Mouse (Mus musculus): Measurements from ENCODE around the gene Ano9.

Ano9 gene

GRCm38 (mm10) chr7:141117636-141118035 is at the start of gene Ano9:
Ano9 (minus strand) TSS chr7:141117806.
- DNase-seq (ENCODE audit: low spot score in 2 of 2): no peak

GRCm38 (mm10) chr7:141164850-141165249 is 47.2 kb upstream of the Ano9 start:
- DNase-seq (ENCODE audit: low spot score in 2 of 2): no peak

- no peak for DNase-seq (ENCODE audit: low spot score in 2 of 2)
These were observed 46.8 kb upstream of the Ano9 start for GRCm38 (mm10) chr7:141164397-141164796.

GRCm38 (mm10) chr7:141155362-141155761 is 37.8 kb upstream of the Ano9 start:
- DNase-seq (ENCODE audit: low spot score in 2 of 2): peak in 1 of 2 experiments; percentile 64

GRCm38 (mm10) chr7:141148639-141149038 is 31.0 kb upstream of the Ano9 start:
- DNase-seq (ENCODE audit: low spot score in 2 of 2): no peak

GRCm38 (mm10) chr7:141147044-141147443 is 29.4 kb upstream of the Ano9 start:
- peak; percentile 43 to 61 for DNase-seq (ENCODE audit: low spot score in 2 of 2)

GRCm38 (mm10) chr7:141146043-141146595 is 28.5 kb upstream of the Ano9 start:
- peak in 1 of 2 experiments; percentile 63 for DNase-seq (ENCODE audit: low spot score in 2 of 2)

GRCm38 (mm10) chr7:141145403-141145802 is 27.8 kb upstream of the Ano9 start:
- DNase-seq (ENCODE audit: low spot score in 2 of 2): no peak

- no peak for DNase-seq (ENCODE audit: low spot score in 2 of 2)
These were observed 27.0 kb upstream of the Ano9 start for GRCm38 (mm10) chr7:141144650-141145049.

GRCm38 (mm10) chr7:141143861-141144260 is 26.3 kb upstream of the Ano9 start:
- DNase-seq (ENCODE audit: low spot score in 2 of 2): no peak

- peak; percentile 79 to 92 for DNase-seq (ENCODE audit: low spot score in 2 of 2)
These were observed 25.5 kb upstream of the Ano9 start for GRCm38 (mm10) chr7:141143112-141143511.

GRCm38 (mm10) chr7:141141326-141141725 is 23.7 kb upstream of the Ano9 start:
- no peak for DNase-seq (ENCODE audit: low spot score in 2 of 2)

GRCm38 (mm10) chr7:141131904-141132755 is 14.5 kb upstream of the Ano9 start:
- DNase-seq (ENCODE audit: low spot score in 2 of 2): peak; percentile 68 to 76

GRCm38 (mm10) chr7:141131024-141131820 is 13.6 kb upstream of the Ano9 start:
- DNase-seq (ENCODE audit: low spot score in 2 of 2): peak; percentile 94 to 95

- DNase-seq (ENCODE audit: low spot score in 2 of 2): no peak
These were observed 5.9 kb upstream of the Ano9 start for GRCm38 (mm10) chr7:141123517-141123856.

- peak; percentile 96 for DNase-seq (ENCODE audit: low spot score in 2 of 2)
These were observed 5.3 kb upstream of the Ano9 start for GRCm38 (mm10) chr7:141122689-141123516.

- DNase-seq (ENCODE audit: low spot score in 2 of 2): no peak
These were observed 4.6 kb upstream of the Ano9 start, which contains the start of gene Ptdss2 for GRCm38 (mm10) chr7:141122245-141122644. Ptdss2 (plus strand) TSS chr7:141122382.

- DNase-seq (ENCODE audit: low spot score in 2 of 2): no peak
These were observed 3.5 kb upstream of the Ano9 start for GRCm38 (mm10) chr7:141121051-141121531.

GRCm38 (mm10) chr7:141120605-141121004 is 3.0 kb upstream of the Ano9 start:
- no peak for DNase-seq (ENCODE audit: low spot score in 2 of 2)

- DNase-seq (ENCODE audit: low spot score in 2 of 2): no peak
These were observed 1.9 kb upstream of the Ano9 start for GRCm38 (mm10) chr7:141119487-141119886.

- no peak for DNase-seq (ENCODE audit: low spot score in 2 of 2)
These were observed 1.7 kb downstream of the Ano9 start for GRCm38 (mm10) chr7:141115874-141116273.

Measured in spleen, postnatal 4 days (tissue).